Mouse (Mus musculus): ENCODE measurements around the gene Mecom. TPM values are rescaled to one million over a fixed set of nuclear protein-coding genes. Genes with fewer than 3 reads are reported as not detected.
"Not testable (repeated sequence)": the region's sequence is repeated elsewhere in the genome, so short reads cannot be mapped to it uniquely, and the experiment has no call there.

Mecom gene
- 13.0 and 18.9 TPM in 2 replicates for polyA plus RNA-seq (2014; fragmentation: Nextera tagmentation; extraction: Ambion mirVana)

DNA sequence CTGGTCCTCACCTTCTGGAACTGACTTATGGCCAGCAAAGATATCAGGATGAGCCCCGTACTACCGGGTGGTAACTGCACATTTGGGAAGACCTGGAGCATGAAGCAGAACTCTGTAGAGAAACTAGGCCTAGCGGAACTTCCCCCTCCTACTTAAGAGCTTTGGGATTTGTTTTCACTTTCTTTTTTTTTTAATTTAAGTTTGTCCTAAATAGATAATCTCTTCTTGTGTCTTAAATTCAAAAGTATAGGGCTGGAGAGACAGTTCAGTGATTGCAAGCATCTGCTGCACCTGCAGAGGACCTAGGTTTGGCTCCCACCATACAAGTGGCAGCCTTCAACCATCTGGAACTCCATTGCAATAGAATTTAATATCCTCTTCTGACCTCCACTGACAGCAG is at the start of gene Mecom:
Mecom (minus strand) TSS at position 101 of the 400 bp plus-strand sequence.
- DNase-seq (ENCODE audit: low spot score) (no peak), ATAC-seq (ENCODE audit: low read depth) (no peak)
- Histone ChIP-seq H3K36me3 (ENCODE audit: control insufficient read depth, insufficient read depth, low read length) (no peaks in the 10 kb centered on the region), H3K4me1 (ENCODE audit: control insufficient read depth, insufficient read depth, low read length) (peaks cover 10% of the 10 kb centered on the region), H3K9ac (ENCODE audit: low read depth, low read length) (no peak within 1 kb of the TSS), H3K27me3 (replicated peaks; ENCODE audit: control insufficient read depth, insufficient read depth, low read length) (no peaks in the 10 kb centered on the region), H3K4me2 (ENCODE audit: low read depth, low read length) (peak within 1 kb of the TSS; percentile 25; the same call in 1 of the 2 replicates), H3K27ac (replicated peaks; ENCODE audit: low read depth, low read length) (no peak within 1 kb of the TSS), H3K9me3 (ENCODE audit: control insufficient read depth, low read length) (no peaks in the 10 kb centered on the region), H3K4me3 (ENCODE audit: low read depth, low read length) (no peak within 1 kb of the TSS)
- WGBS: 80% methylated on average over 3 of the region's 3 CpGs

DNA sequence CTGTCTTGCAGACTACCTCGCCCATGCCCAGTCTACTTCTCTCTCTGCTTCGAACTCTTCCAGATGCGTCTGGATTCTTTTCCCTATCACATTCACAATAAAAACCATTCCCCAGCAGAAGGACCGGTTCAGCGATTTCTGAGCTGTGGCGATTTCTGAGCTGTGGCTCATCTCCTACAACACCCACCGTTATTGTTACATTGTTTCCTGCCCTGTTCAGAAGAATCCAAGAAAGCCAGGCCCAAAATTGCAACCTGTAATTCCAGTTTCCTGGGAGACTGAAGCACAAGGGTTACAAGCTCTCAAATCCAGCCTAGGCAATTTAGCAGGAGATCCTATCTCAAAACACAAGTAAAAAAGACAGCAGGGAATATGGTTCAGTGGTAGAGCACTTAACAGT is 49.5 kb upstream of the Mecom start:
- no peak overlapping the region for H3K4me2 ChIP-seq (ENCODE audit: low read depth, low read length)
- no peak overlapping the region for H3K4me3 ChIP-seq (ENCODE audit: low read depth, low read length)
- H3K4me1 ChIP-seq (ENCODE audit: control insufficient read depth, insufficient read depth, low read length): 0 out of 2 replicates have a peak, but pooled peaks cover 11% of the 10 kb centered on the region
- DNase-seq (ENCODE audit: low spot score) (peak; percentile 17), ATAC-seq (ENCODE audit: low read depth) (no peak)
- H3K27ac ChIP-seq (replicated peaks; ENCODE audit: low read depth, low read length): no peak overlapping the region
- no peaks in the 10 kb centered on the region for H3K36me3 ChIP-seq (ENCODE audit: control insufficient read depth, insufficient read depth, low read length)
- H3K9me3 ChIP-seq (ENCODE audit: control insufficient read depth, low read length): no peaks in the 10 kb centered on the region
- peaks cover 11% of the 10 kb centered on the region; the same call in 1 of the 2 replicates for H3K27me3 ChIP-seq (replicated peaks; ENCODE audit: control insufficient read depth, insufficient read depth, low read length)
- H3K9ac ChIP-seq (ENCODE audit: low read depth, low read length): no peak overlapping the region
- WGBS: 75% methylated on average over 7 of the region's 7 CpGs

DNA sequence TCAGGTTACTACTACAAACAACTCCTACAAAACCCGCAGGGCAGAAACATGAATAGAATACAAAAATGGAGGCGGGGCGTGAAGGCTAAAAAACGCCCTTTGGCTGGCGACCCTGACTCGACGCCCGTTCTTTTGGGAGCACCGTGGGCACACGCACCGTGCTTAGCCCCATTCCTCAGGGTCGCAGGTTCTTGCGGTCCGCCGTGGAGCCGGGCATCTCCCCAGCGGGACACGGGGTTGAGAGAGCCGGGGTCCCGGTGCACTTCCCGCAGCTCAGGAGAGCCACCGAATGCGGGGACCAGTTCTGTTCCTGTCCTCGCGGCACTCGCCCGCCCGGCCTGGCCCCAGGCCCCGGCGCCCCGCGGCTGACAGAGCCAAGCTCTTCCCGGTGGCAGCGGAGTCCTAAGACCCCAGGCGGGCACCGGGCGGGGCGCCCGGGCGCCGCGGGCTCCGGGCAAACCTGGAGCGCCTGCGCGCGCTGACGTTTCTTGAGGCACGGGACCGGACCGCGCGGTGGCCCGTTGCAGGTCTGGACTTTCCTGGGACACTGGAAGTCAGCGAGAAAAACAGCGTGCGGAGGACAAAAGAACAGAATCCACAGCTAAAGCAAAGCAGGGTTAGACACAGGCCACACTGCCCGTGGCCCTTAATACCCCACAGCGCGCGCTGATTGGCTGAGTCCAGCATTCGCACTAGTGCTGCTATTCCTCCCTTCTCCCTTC is 47.5 kb upstream of the Mecom start:
- Histone ChIP-seq H3K4me2 (ENCODE audit: low read depth, low read length) (peak overlapping the region; percentile 85), H3K27ac (replicated peaks; ENCODE audit: low read depth, low read length) (peak overlapping the region; percentile 44; the same call in 1 of the 2 replicates), H3K4me1 (ENCODE audit: control insufficient read depth, insufficient read depth, low read length) (0 out of 2 replicates have a peak, but pooled peaks cover 11% of the 10 kb centered on the region), H3K9me3 (ENCODE audit: control insufficient read depth, low read length) (no peaks in the 10 kb centered on the region), H3K4me3 (ENCODE audit: low read depth, low read length) (peak overlapping the region; percentile 79), H3K9ac (ENCODE audit: low read depth, low read length) (peak overlapping the region; percentile 84), H3K36me3 (ENCODE audit: control insufficient read depth, insufficient read depth, low read length) (no peaks in the 10 kb centered on the region), H3K27me3 (replicated peaks; ENCODE audit: control insufficient read depth, insufficient read depth, low read length) (peaks cover 11% of the 10 kb centered on the region; the same call in 1 of the 2 replicates)
- WGBS: 0% methylated on average over 43 of the region's 62 CpGs
- ATAC-seq (ENCODE audit: low read depth): peak; percentile 45
- DNase-seq (ENCODE audit: low spot score): peak; percentile 30

DNA sequence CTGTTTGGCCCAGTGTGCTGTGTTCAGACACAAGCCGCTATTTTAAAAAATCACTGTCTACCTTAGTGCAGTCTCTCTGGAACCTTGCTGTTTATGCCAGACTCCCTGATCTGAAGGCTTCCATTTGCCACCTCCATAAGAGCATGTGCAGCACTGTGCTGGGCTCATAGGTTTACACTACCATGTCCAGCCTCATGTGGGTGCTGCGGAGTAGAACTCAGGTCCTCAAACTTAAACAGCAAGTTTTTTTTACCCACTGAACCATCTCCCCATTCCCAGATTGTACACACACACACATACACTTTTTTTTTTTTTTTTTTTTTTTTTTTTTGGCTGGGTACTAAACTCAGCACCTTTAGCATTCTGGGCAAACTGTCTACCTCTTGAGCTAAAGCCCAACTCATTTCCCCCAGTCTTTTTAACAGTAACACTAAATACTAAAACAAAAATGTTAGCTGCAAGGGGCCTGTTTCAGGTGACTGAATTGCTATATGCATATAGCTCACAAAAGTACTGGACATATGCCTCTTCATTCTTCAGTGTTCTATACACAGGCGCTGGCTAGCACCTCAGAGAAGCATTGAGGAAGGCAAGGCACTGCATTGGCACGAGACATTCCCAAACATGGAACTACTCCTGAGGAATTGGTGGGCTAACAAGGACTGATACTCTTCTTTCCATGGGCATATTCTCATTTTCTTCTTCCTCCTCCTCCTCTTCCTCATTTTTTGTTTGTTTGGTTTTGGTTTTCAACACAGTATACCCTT is 46.1 kb upstream of the Mecom start:
- 0 out of 2 replicates have a peak, but pooled peaks cover 4% of the 10 kb centered on the region for H3K4me1 ChIP-seq (ENCODE audit: control insufficient read depth, insufficient read depth, low read length)
- WGBS: 70% methylated on average over 4 of the region's 4 CpGs
- no peaks in the 10 kb centered on the region for H3K9me3 ChIP-seq (ENCODE audit: control insufficient read depth, low read length)
- no peak overlapping the region for H3K4me2 ChIP-seq (ENCODE audit: low read depth, low read length)
- H3K36me3 ChIP-seq (ENCODE audit: control insufficient read depth, insufficient read depth, low read length): no peaks in the 10 kb centered on the region
- H3K4me3 ChIP-seq (ENCODE audit: low read depth, low read length): no peak overlapping the region
- H3K27me3 ChIP-seq (replicated peaks; ENCODE audit: control insufficient read depth, insufficient read depth, low read length): peaks cover 10% of the 10 kb centered on the region; the same call in 1 of the 2 replicates
- peak; percentile 26 for DNase-seq (ENCODE audit: low spot score)
- ATAC-seq (ENCODE audit: low read depth): peak; percentile 35; the same call in 1 of the 2 replicates
- H3K9ac ChIP-seq (ENCODE audit: low read depth, low read length): no peak overlapping the region
- H3K27ac ChIP-seq (replicated peaks; ENCODE audit: low read depth, low read length): no peak overlapping the region

DNA sequence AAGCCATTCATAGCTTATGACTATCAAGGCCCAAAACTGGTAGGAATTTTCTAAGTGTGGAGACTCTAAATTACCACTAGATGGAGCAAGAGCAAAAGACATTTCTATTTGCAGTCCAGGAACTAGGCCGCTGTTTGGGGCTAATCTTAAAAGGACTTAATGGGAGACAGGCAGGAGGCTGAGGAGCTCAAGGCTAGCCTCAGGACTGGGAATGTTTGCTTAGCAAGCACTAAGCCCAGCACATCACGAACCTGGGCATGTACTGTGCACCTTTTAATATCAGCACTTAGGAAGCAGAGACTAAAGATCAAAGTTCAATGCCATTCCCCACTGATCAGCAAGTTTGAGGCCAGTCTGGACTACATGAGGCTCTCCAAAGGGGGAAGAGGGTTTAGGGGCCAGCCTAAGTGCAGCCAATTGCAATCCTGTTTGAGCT is 44.6 kb upstream of the Mecom start:
- H3K27ac ChIP-seq (replicated peaks; ENCODE audit: low read depth, low read length): no peak overlapping the region
- no peaks in the 10 kb centered on the region for H3K27me3 ChIP-seq (replicated peaks; ENCODE audit: control insufficient read depth, insufficient read depth, low read length)
- no peak overlapping the region for H3K9ac ChIP-seq (ENCODE audit: low read depth, low read length)
- H3K9me3 ChIP-seq (ENCODE audit: control insufficient read depth, low read length): no peaks in the 10 kb centered on the region
- no peak overlapping the region for H3K4me2 ChIP-seq (ENCODE audit: low read depth, low read length)
- DNase-seq (ENCODE audit: low spot score) (peak; percentile 90), ATAC-seq (ENCODE audit: low read depth) (peak; percentile 58; the same call in 1 of the 2 replicates)
- H3K4me3 ChIP-seq (ENCODE audit: low read depth, low read length): no peak overlapping the region
- H3K36me3 ChIP-seq (ENCODE audit: control insufficient read depth, insufficient read depth, low read length): no peaks in the 10 kb centered on the region
- 0% methylated on average over 2 of the region's 2 CpGs for WGBS
- H3K4me1 ChIP-seq (ENCODE audit: control insufficient read depth, insufficient read depth, low read length): 0 out of 2 replicates have a peak, but pooled peaks cover 4% of the 10 kb centered on the region

DNA sequence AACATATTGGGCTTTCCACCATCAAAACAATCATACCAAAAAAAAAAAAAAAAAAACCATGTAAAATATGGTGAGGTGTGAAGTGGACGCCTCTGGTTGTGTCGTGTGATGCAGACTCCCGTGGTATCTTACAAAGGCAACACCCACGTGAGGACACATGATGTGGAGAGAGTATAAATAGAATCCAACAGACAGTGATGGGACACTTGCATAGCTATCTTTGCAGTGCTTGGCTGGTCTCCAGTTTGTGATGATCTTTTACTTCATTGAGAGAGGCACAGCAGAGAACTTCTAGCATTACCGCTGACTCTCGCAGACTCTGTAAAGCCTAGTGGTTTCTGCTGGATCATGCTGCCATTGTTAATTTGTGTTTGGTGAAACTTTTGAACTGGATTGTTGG is 41.1 kb upstream of the Mecom start:
- Histone ChIP-seq H3K27me3 (replicated peaks; ENCODE audit: control insufficient read depth, insufficient read depth, low read length) (no peaks in the 10 kb centered on the region), H3K36me3 (ENCODE audit: control insufficient read depth, insufficient read depth, low read length) (no peaks in the 10 kb centered on the region), H3K4me1 (ENCODE audit: control insufficient read depth, insufficient read depth, low read length) (no peaks in the 10 kb centered on the region), H3K9ac (ENCODE audit: low read depth, low read length) (no peak overlapping the region), H3K4me3 (ENCODE audit: low read depth, low read length) (no peak overlapping the region), H3K4me2 (ENCODE audit: low read depth, low read length) (no peak overlapping the region), H3K9me3 (ENCODE audit: control insufficient read depth, low read length) (no peaks in the 10 kb centered on the region), H3K27ac (replicated peaks; ENCODE audit: low read depth, low read length) (no peak overlapping the region)
- ATAC-seq (ENCODE audit: low read depth) (no peak), DNase-seq (ENCODE audit: low spot score) (no peak)
- WGBS: 81% methylated on average over 6 of the region's 6 CpGs

DNA sequence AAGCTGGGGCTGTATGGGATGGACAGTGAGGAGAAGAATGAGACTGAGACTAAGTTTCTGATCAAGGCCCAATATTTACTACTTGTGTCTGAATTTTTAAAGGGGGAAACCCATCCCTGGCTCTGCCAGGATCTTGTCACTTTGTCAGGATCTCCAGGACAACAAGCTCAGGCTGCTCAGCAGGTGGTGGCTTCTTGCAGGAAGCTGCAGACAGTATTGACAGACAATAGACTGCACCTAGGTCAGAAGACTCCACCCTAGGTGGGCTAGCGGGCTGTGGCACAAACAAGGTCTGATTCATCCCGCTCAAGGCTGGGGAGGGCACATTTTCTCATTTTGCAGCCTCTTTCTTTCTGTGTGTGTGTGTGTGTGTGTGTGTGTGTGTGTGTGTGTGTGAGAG is 25.7 kb upstream of the Mecom start:
- Histone ChIP-seq H3K27me3 (replicated peaks; ENCODE audit: control insufficient read depth, insufficient read depth, low read length) (no peaks in the 10 kb centered on the region), H3K9me3 (ENCODE audit: control insufficient read depth, low read length) (no peaks in the 10 kb centered on the region), H3K4me1 (ENCODE audit: control insufficient read depth, insufficient read depth, low read length) (no peaks in the 10 kb centered on the region), H3K9ac (ENCODE audit: low read depth, low read length) (no peak overlapping the region), H3K27ac (replicated peaks; ENCODE audit: low read depth, low read length) (no peak overlapping the region), H3K4me3 (ENCODE audit: low read depth, low read length) (no peak overlapping the region), H3K4me2 (ENCODE audit: low read depth, low read length) (no peak overlapping the region), H3K36me3 (ENCODE audit: control insufficient read depth, insufficient read depth, low read length) (no peaks in the 10 kb centered on the region)
- DNase-seq (ENCODE audit: low spot score): no peak
- 14% methylated on average over 2 of the region's 2 CpGs for WGBS
- ATAC-seq (ENCODE audit: low read depth): no peak

DNA sequence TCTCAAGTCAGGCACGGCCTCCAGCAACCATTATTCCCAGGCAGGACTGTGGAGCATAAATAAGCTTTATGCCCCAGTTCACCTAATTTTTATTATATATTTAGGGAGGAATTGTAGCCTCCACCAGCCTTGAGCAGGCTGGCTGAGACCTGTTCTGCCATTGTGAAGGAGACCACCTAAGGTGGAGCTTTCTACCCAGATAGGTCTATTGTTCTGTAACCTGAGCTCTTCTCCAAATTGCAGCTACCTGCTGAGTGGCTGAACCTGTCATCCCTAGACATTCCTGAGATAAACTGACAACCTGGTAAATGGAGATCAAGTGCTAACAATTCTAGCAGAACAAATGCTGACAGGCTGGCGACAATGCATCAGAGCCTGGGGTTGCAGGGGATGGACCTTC is 18.5 kb upstream of the Mecom start:
- not testable (repeated sequence) for H3K36me3 ChIP-seq (ENCODE audit: control insufficient read depth, insufficient read depth, low read length); H3K4me1 ChIP-seq (ENCODE audit: control insufficient read depth, insufficient read depth, low read length); H3K9me3 ChIP-seq (ENCODE audit: control insufficient read depth, low read length); H3K27ac ChIP-seq (replicated peaks; ENCODE audit: low read depth, low read length); H3K4me3 ChIP-seq (ENCODE audit: low read depth, low read length); H3K9ac ChIP-seq (ENCODE audit: low read depth, low read length); DNase-seq (ENCODE audit: low spot score); H3K4me2 ChIP-seq (ENCODE audit: low read depth, low read length); H3K27me3 ChIP-seq (replicated peaks; ENCODE audit: control insufficient read depth, insufficient read depth, low read length)
- ATAC-seq (ENCODE audit: low read depth): peak; percentile 93
- no CpG with 5 or more reads among the region's 2 CpGs for WGBS

Measured in embryonic facial prominence, embryonic 14.5 days (tissue).